Mouse (Mus musculus): ENCODE measurements at regions not wholly inside any gene's neighbourhood (a gene's known extent, or its start where the extent isn't known, plus 50 kb on each side); places are given as distances from the start of the nearest gene placed in this dataset.

DNA sequence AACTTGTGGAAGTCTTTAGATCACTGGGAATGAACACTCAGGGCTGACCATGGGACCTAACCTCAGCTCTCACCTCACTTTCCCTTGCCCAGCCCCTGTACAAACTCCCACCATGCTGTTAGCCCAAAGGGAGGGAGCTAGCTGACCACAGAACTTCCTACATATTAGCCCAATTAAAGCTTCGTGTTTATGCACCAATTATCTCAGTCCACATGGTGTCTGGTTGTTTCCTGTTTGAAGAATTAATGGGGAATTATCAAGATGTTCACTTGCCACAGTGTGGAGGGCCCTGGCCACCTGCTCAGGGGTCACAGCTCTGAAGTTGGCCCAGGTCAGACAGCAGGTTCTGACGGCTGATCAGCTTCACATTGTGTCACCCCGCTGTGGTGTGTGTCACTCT is 402.5 kb downstream of the Matn1 start:
- TF ChIP-seq CTCF (IDR thresholded peaks at IDR 0.05; ENCODE audit: control insufficient read depth, insufficient read depth, low read length): no peak
- no peak for TF ChIP-seq POLR2A (IDR thresholded peaks at IDR 0.05; ENCODE audit: borderline replicate concordance, control insufficient read depth, low read depth, low read length)

All from bone marrow, adult 2 months (tissue).